Mouse (Mus musculus): ENCODE measurements around the gene Adamts6. TPM values are rescaled to one million over a fixed set of nuclear protein-coding genes. Genes with fewer than 3 reads are reported as not detected.
A peak's percentile ranks its signal among the peaks of the same experiment; 100 is the strongest.

Adamts6 gene
- polyA plus RNA-seq, 1 experiment from 2014 or later, result 1.2 TPM

- Histone ChIP-seq H3K27ac (no peak overlapping the region), H3K9ac (ENCODE audit: low read depth, low read length) (no peak overlapping the region), H3K4me2 (ENCODE audit: low read length) (no peak overlapping the region), H3K9me3 (replicated peaks; ENCODE audit: low read length) (no peaks in the 10 kb centered on the region), H3K36me3 (ENCODE audit: insufficient read depth, low read length) (no peaks in the 10 kb centered on the region), H3K27me3 (ENCODE audit: insufficient read depth, low read length) (no peaks in the 10 kb centered on the region), H3K4me1 (replicated peaks; ENCODE audit: insufficient read depth, low read length) (no peaks in the 10 kb centered on the region), H3K4me3 (replicated peaks; ENCODE audit: low read depth, low read length) (no peak overlapping the region)
- ATAC-seq (replicated peaks; ENCODE audit: low FRiP score, low read depth), result no peak
- TF ChIP-seq CTCF (IDR thresholded peaks at IDR 0.05; ENCODE audit: low read depth), result no peak
- DNase-seq (ENCODE audit: low spot score), result peak; percentile 63
Observed at GRCm38 (mm10) chr13:104447470-104447869, 159.8 kb downstream of the Adamts6 start.

GRCm38 (mm10) chr13:104448349-104448748 is 160.7 kb downstream of the Adamts6 start:
- H3K9ac ChIP-seq (ENCODE audit: low read depth, low read length), result no peak overlapping the region
- no peak for DNase-seq (ENCODE audit: low spot score)
- no peak for ATAC-seq (replicated peaks; ENCODE audit: low FRiP score, low read depth)
- TF ChIP-seq CTCF (IDR thresholded peaks at IDR 0.05; ENCODE audit: low read depth), result no peak
- no peak overlapping the region for H3K4me2 ChIP-seq (ENCODE audit: low read length)
- H3K9me3 ChIP-seq (replicated peaks; ENCODE audit: low read length), result no peaks in the 10 kb centered on the region
- WGBS, result 60% methylated on average over 1 of the region's 1 CpGs
- no peak overlapping the region for H3K4me3 ChIP-seq (replicated peaks; ENCODE audit: low read depth, low read length)
- H3K27ac ChIP-seq, result no peak overlapping the region
- H3K4me1 ChIP-seq (replicated peaks; ENCODE audit: insufficient read depth, low read length), result no peaks in the 10 kb centered on the region
- H3K36me3 ChIP-seq (ENCODE audit: insufficient read depth, low read length), result no peaks in the 10 kb centered on the region
- H3K27me3 ChIP-seq (ENCODE audit: insufficient read depth, low read length), result no peaks in the 10 kb centered on the region

GRCm38 (mm10) chr13:104453271-104453974 is 165.8 kb downstream of the Adamts6 start:
- TF ChIP-seq CTCF (IDR thresholded peaks at IDR 0.05; ENCODE audit: low read depth), result no peak
- H3K9ac ChIP-seq (ENCODE audit: low read depth, low read length), result no peak overlapping the region
- H3K9me3 ChIP-seq (replicated peaks; ENCODE audit: low read length), result no peaks in the 10 kb centered on the region
- WGBS, result 92% methylated on average over 1 of the region's 1 CpGs
- H3K4me1 ChIP-seq (replicated peaks; ENCODE audit: insufficient read depth, low read length), result no peaks in the 10 kb centered on the region
- no peak overlapping the region for H3K4me2 ChIP-seq (ENCODE audit: low read length)
- ATAC-seq (replicated peaks; ENCODE audit: low FRiP score, low read depth) (no peak), DNase-seq (ENCODE audit: low spot score) (no peak)
- no peak overlapping the region for H3K4me3 ChIP-seq (replicated peaks; ENCODE audit: low read depth, low read length)
- no peaks in the 10 kb centered on the region for H3K36me3 ChIP-seq (ENCODE audit: insufficient read depth, low read length)
- no peaks in the 10 kb centered on the region for H3K27me3 ChIP-seq (ENCODE audit: insufficient read depth, low read length)
- no peak overlapping the region for H3K27ac ChIP-seq

- TF ChIP-seq CTCF (IDR thresholded peaks at IDR 0.05; ENCODE audit: low read depth), result no peak
- WGBS, result 96% methylated on average over 1 of the region's 1 CpGs
Observed at GRCm38 (mm10) chr13:104460287-104460686, 172.7 kb downstream of the Adamts6 start.

GRCm38 (mm10) chr13:104468061-104468460 is 180.4 kb downstream of the Adamts6 start:
- WGBS, result 73% methylated on average over 1 of the region's 1 CpGs
- no peak overlapping the region for H3K9ac ChIP-seq (ENCODE audit: low read depth, low read length)
- H3K36me3 ChIP-seq (ENCODE audit: insufficient read depth, low read length), result no peaks in the 10 kb centered on the region
- no peak for TF ChIP-seq CTCF (IDR thresholded peaks at IDR 0.05; ENCODE audit: low read depth)
- H3K9me3 ChIP-seq (replicated peaks; ENCODE audit: low read length), result no peaks in the 10 kb centered on the region
- DNase-seq (ENCODE audit: low spot score) (no peak), ATAC-seq (replicated peaks; ENCODE audit: low FRiP score, low read depth) (no peak)
- H3K4me3 ChIP-seq (replicated peaks; ENCODE audit: low read depth, low read length), result no peak overlapping the region
- H3K27me3 ChIP-seq (ENCODE audit: insufficient read depth, low read length), result no peaks in the 10 kb centered on the region
- no peak overlapping the region for H3K27ac ChIP-seq
- H3K4me2 ChIP-seq (ENCODE audit: low read length), result no peak overlapping the region
- no peaks in the 10 kb centered on the region for H3K4me1 ChIP-seq (replicated peaks; ENCODE audit: insufficient read depth, low read length)

More at GRCm38 (mm10) chr13:104460287-104460686, 172.7 kb downstream of the Adamts6 start:
- Histone ChIP-seq H3K4me2 (ENCODE audit: low read length) (no peak overlapping the region), H3K9me3 (replicated peaks; ENCODE audit: low read length) (no peaks in the 10 kb centered on the region), H3K9ac (ENCODE audit: low read depth, low read length) (no peak overlapping the region), H3K27me3 (ENCODE audit: insufficient read depth, low read length) (no peaks in the 10 kb centered on the region), H3K27ac (no peak overlapping the region), H3K4me1 (replicated peaks; ENCODE audit: insufficient read depth, low read length) (no peaks in the 10 kb centered on the region), H3K4me3 (replicated peaks; ENCODE audit: low read depth, low read length) (no peak overlapping the region), H3K36me3 (ENCODE audit: insufficient read depth, low read length) (no peaks in the 10 kb centered on the region)
- no peak for DNase-seq (ENCODE audit: low spot score)
- ATAC-seq (replicated peaks; ENCODE audit: low FRiP score, low read depth), result no peak

- no peak overlapping the region for H3K4me2 ChIP-seq (ENCODE audit: low read length)
- 64% methylated on average over 9 of the region's 9 CpGs for WGBS
- no peaks in the 10 kb centered on the region for H3K27me3 ChIP-seq (ENCODE audit: insufficient read depth, low read length)
- H3K4me1 ChIP-seq (replicated peaks; ENCODE audit: insufficient read depth, low read length), result no peaks in the 10 kb centered on the region
- no peak overlapping the region for H3K4me3 ChIP-seq (replicated peaks; ENCODE audit: low read depth, low read length)
- peak; percentile 82 for DNase-seq (ENCODE audit: low spot score)
- no peak for ATAC-seq (replicated peaks; ENCODE audit: low FRiP score, low read depth)
- no peak overlapping the region for H3K27ac ChIP-seq
- TF ChIP-seq CTCF (IDR thresholded peaks at IDR 0.05; ENCODE audit: low read depth), result no peak
- no peak overlapping the region for H3K9ac ChIP-seq (ENCODE audit: low read depth, low read length)
- no peaks in the 10 kb centered on the region for H3K9me3 ChIP-seq (replicated peaks; ENCODE audit: low read length)
- H3K36me3 ChIP-seq (ENCODE audit: insufficient read depth, low read length), result no peaks in the 10 kb centered on the region
Observed at GRCm38 (mm10) chr13:104476285-104476956, 188.8 kb downstream of the Adamts6 start.
